Mouse (Mus musculus) myocyte (in vitro differentiated cells): ENCODE measurements around the gene Bcar1. TPM values are rescaled to one million over a fixed set of nuclear protein-coding genes. Genes with fewer than 3 reads are reported as not detected.

ENCODE experiments used
- H3K27me3 ChIP-seq: one replicate; pipeline ENCODE4 v1.6.1; 2011; ENCODE audit not compliant: control insufficient read depth, insufficient read depth, insufficient read length
- H3K36me3 ChIP-seq: one replicate; pipeline ENCODE4 v1.6.1; 2011; ENCODE audit not compliant: control insufficient read depth, insufficient read depth
- H3K4me2 ChIP-seq: one replicate; pipeline ENCODE4 v1.6.1; 2011; ENCODE audit warnings: low read depth, control low read depth
- H3K4me3 ChIP-seq: one replicate; pipeline ENCODE4 v1.5.1; 2011; ENCODE audit warnings: mild to moderate bottlenecking, control low read depth, moderate library complexity
- H3K79me2 ChIP-seq: one replicate; pipeline ENCODE4 v1.6.1; 2011; ENCODE audit not compliant: control insufficient read depth, insufficient read depth
- H3ac ChIP-seq: one replicate; pipeline ENCODE4 v1.6.1; 2011; ENCODE audit not compliant: control insufficient read depth, insufficient read length
- CEBPB ChIP-seq: IDR thresholded peaks from 2 replicates; pipeline ENCODE4 v1.6.1; 2011; ENCODE audit warnings: mild to moderate bottlenecking, moderate library complexity; ENCODE audit not compliant: poor library complexity, insufficient read depth, severe bottlenecking
- E2F4 ChIP-seq: IDR thresholded peaks from one replicate; pipeline ENCODE4 v1.6.1; 2011; ENCODE audit warnings: mild to moderate bottlenecking, control low read depth, moderate library complexity; ENCODE audit not compliant: insufficient read depth
- MAX ChIP-seq: IDR thresholded peaks from one replicate; pipeline ENCODE4 v1.6.1; 2011; ENCODE audit warnings: low read depth, mild to moderate bottlenecking, control low read depth
- MYOD1 ChIP-seq, 3 experiments: IDR thresholded peaks; one replicate each; pipeline ENCODE4 v1.6.1; 2011; ENCODE audit warnings: control low read depth in 2 of 3, low read depth in 2 of 3, mild to moderate bottlenecking in 2 of 3, moderate library complexity in 1 of 3; ENCODE audit not compliant: insufficient read length in 2 of 3, control insufficient read depth in 1 of 3
- MYOG ChIP-seq, 3 experiments: IDR thresholded peaks; one replicate each; pipeline ENCODE4 v1.6.1; 2011; ENCODE audit warnings: control low read depth in 2 of 3, low read depth in 2 of 3, mild to moderate bottlenecking in 2 of 3; ENCODE audit not compliant: insufficient read length in 2 of 3, control insufficient read depth in 1 of 3, insufficient read depth in 1 of 3
- POLR2A ChIP-seq: IDR thresholded peaks from one replicate; pipeline ENCODE4 v1.6.1; 2011; ENCODE audit warnings: low read depth, mild to moderate bottlenecking, control low read depth, moderate library complexity; ENCODE audit not compliant: insufficient read length
- POLR2AphosphoS2 ChIP-seq: IDR thresholded peaks from one replicate; pipeline ENCODE4 v1.6.1; 2011; ENCODE audit warnings: low read depth, control low read depth; ENCODE audit not compliant: insufficient read length
- REST ChIP-seq: IDR thresholded peaks from one replicate; pipeline ENCODE4 v1.6.1; 2011; ENCODE audit warnings: mild to moderate bottlenecking, control low read depth, moderate library complexity; ENCODE audit not compliant: insufficient read depth, insufficient read length
- SRF ChIP-seq: IDR thresholded peaks from one replicate; pipeline ENCODE4 v1.6.1; 2011; ENCODE audit warnings: low read depth; ENCODE audit not compliant: control insufficient read depth, insufficient read length
- TCF12 ChIP-seq: IDR thresholded peaks from one replicate; pipeline ENCODE4 v1.6.1; 2011; ENCODE audit warnings: mild to moderate bottlenecking, control low read depth; ENCODE audit not compliant: poor library complexity, insufficient read depth, severe bottlenecking
- TCF3 ChIP-seq: IDR thresholded peaks from one replicate; pipeline ENCODE4 v1.6.1; 2011; ENCODE audit warnings: low read depth, control low read depth; ENCODE audit not compliant: insufficient read length
- USF1 ChIP-seq: IDR thresholded peaks from one replicate; pipeline ENCODE4 v1.6.1; 2011; ENCODE audit warnings: low read depth, mild to moderate bottlenecking, control low read depth, moderate library complexity
- polyA plus RNA-seq: library from polyadenylated mRNA; unstranded; fragments of >200 nt; fragmentation: generic; extraction: Trizol; gene quantifications from one replicate; pipeline ENCODE4 v1.2.1, GENCODE M21; 2012; ENCODE audit warnings: missing spikeins

Bcar1 gene
- polyA plus RNA-seq, 1 experiment = 81.9 TPM

GRCm38 (mm10) chr8:111765096-111765495 lies 21.5 kb upstream of the Bcar1 start:
- Histone ChIP-seq H3K36me3 (peaks cover 5% of the 10 kb centered on the region), H3K79me2 (no peaks in the 10 kb centered on the region), H3K27me3 (no peaks in the 10 kb centered on the region), H3K4me3 (no peak overlapping the region), H3K4me2 (no peak overlapping the region), H3ac (no peak overlapping the region)
- no peak for TF ChIP-seq MAX
- no peak for TF ChIP-seq MYOD1 (IDR thresholded peaks at IDR 0.05; ENCODE audit: control insufficient read depth in 1 of 3, insufficient read length in 2 of 3, low read depth in 2 of 3)
- no peak for TF ChIP-seq POLR2A
- TF ChIP-seq TCF3 = no peak
- TF ChIP-seq MYOG (IDR thresholded peaks at IDR 0.05; ENCODE audit: control insufficient read depth in 1 of 3, insufficient read depth in 1 of 3, insufficient read length in 2 of 3, low read depth in 2 of 3) = no peak
- TF ChIP-seq POLR2AphosphoS2 = no peak
- TF ChIP-seq TCF12 = no peak
- TF ChIP-seq SRF = no peak
- no peak for TF ChIP-seq REST
- no peak for TF ChIP-seq CEBPB
- TF ChIP-seq USF1 = no peak
- no peak for TF ChIP-seq E2F4

GRCm38 (mm10) chr8:111760708-111761107 lies 17.1 kb upstream of the Bcar1 start:
- Histone ChIP-seq H3K36me3 (no peaks in the 10 kb centered on the region), H3K79me2 (no peaks in the 10 kb centered on the region), H3ac (no peak overlapping the region), H3K4me3 (no peak overlapping the region), H3K27me3 (no peaks in the 10 kb centered on the region), H3K4me2 (no peak overlapping the region)
- TF ChIP-seq TCF12 = no peak
- no peak for TF ChIP-seq E2F4
- peak in 1 of 3 experiments; percentile 15 for TF ChIP-seq MYOD1 (IDR thresholded peaks at IDR 0.05; ENCODE audit: control insufficient read depth in 1 of 3, insufficient read length in 2 of 3, low read depth in 2 of 3)
- peak; percentile 41 for TF ChIP-seq POLR2AphosphoS2
- TF ChIP-seq MYOG (IDR thresholded peaks at IDR 0.05; ENCODE audit: control insufficient read depth in 1 of 3, insufficient read depth in 1 of 3, insufficient read length in 2 of 3, low read depth in 2 of 3) = peak in 1 of 3 experiments; percentile 4
- TF ChIP-seq POLR2A = no peak

GRCm38 (mm10) chr8:111758817-111759216 lies 15.2 kb upstream of the Bcar1 start:
- no peaks in the 10 kb centered on the region for H3K79me2 ChIP-seq
- TF ChIP-seq TCF12 = no peak
- no peak for TF ChIP-seq USF1
- TF ChIP-seq REST = no peak
- TF ChIP-seq MAX = no peak
- no peak overlapping the region for H3K4me2 ChIP-seq
- no peak overlapping the region for H3K4me3 ChIP-seq
- H3K36me3 ChIP-seq = no peaks in the 10 kb centered on the region
- H3ac ChIP-seq = no peak overlapping the region
- H3K27me3 ChIP-seq = no peaks in the 10 kb centered on the region

GRCm38 (mm10) chr8:111757599-111757998 lies 14.0 kb upstream of the Bcar1 start:
- no peaks in the 10 kb centered on the region for H3K36me3 ChIP-seq
- no peaks in the 10 kb centered on the region for H3K27me3 ChIP-seq
- H3K4me2 ChIP-seq = no peak overlapping the region
- no peaks in the 10 kb centered on the region for H3K79me2 ChIP-seq
- TF ChIP-seq MYOD1 (IDR thresholded peaks at IDR 0.05; ENCODE audit: control insufficient read depth in 1 of 3, insufficient read length in 2 of 3, low read depth in 2 of 3) (peak in 2 of 3 experiments; percentile 73 to 77), POLR2A (no peak), MYOG (IDR thresholded peaks at IDR 0.05; ENCODE audit: control insufficient read depth in 1 of 3, insufficient read depth in 1 of 3, insufficient read length in 2 of 3, low read depth in 2 of 3) (peak in 2 of 3 experiments; percentile 84 to 85), MAX (no peak)
- H3ac ChIP-seq = no peak overlapping the region
- H3K4me3 ChIP-seq = no peak overlapping the region

GRCm38 (mm10) chr8:111754736-111755135 lies 11.1 kb upstream of the Bcar1 start:
- no peaks in the 10 kb centered on the region for H3K27me3 ChIP-seq
- H3K4me2 ChIP-seq = no peak overlapping the region
- no peaks in the 10 kb centered on the region for H3K36me3 ChIP-seq
- no peaks in the 10 kb centered on the region for H3K79me2 ChIP-seq
- no peak overlapping the region for H3K4me3 ChIP-seq
- TF ChIP-seq SRF = no peak
- TF ChIP-seq MYOD1 (IDR thresholded peaks at IDR 0.05; ENCODE audit: control insufficient read depth in 1 of 3, insufficient read length in 2 of 3, low read depth in 2 of 3) = no peak
- TF ChIP-seq REST = no peak
- no peak for TF ChIP-seq POLR2A
- TF ChIP-seq USF1 = no peak
- TF ChIP-seq E2F4 = no peak
- TF ChIP-seq POLR2AphosphoS2 = no peak
- no peak for TF ChIP-seq MYOG (IDR thresholded peaks at IDR 0.05; ENCODE audit: control insufficient read depth in 1 of 3, insufficient read depth in 1 of 3, insufficient read length in 2 of 3, low read depth in 2 of 3)
- H3ac ChIP-seq = no peak overlapping the region

GRCm38 (mm10) chr8:111754088-111754487 lies 10.5 kb upstream of the Bcar1 start:
- no peaks in the 10 kb centered on the region for H3K79me2 ChIP-seq
- no peak overlapping the region for H3K4me2 ChIP-seq
- H3ac ChIP-seq = no peak overlapping the region
- no peaks in the 10 kb centered on the region for H3K36me3 ChIP-seq
- H3K4me3 ChIP-seq = no peak overlapping the region
- H3K27me3 ChIP-seq = no peaks in the 10 kb centered on the region
- TF ChIP-seq E2F4 (no peak), TCF3 (no peak), MYOG (IDR thresholded peaks at IDR 0.05; ENCODE audit: control insufficient read depth in 1 of 3, insufficient read depth in 1 of 3, insufficient read length in 2 of 3, low read depth in 2 of 3) (peak in 1 of 3 experiments; percentile 22), POLR2A (no peak), MYOD1 (IDR thresholded peaks at IDR 0.05; ENCODE audit: control insufficient read depth in 1 of 3, insufficient read length in 2 of 3, low read depth in 2 of 3) (no peak), USF1 (no peak), CEBPB (no peak)
